Mouse (Mus musculus): ENCODE results near the gene Zfp592. TPM values are rescaled to one million over a fixed set of nuclear protein-coding genes. Genes with fewer than 3 reads are reported as not detected.
"Not testable (repeated sequence)": the region's sequence is repeated elsewhere in the genome, so short reads cannot be mapped to it uniquely, and the experiment has no call there.

The Zfp592 gene
- total RNA-seq (2015; ENCODE audit: low replicate concordance) (23.8 and 33.1 TPM in 2 replicates), total RNA-seq (2017; ENCODE audit: low replicate concordance) (22.3 and 38.0 TPM in 2 replicates)

DNA sequence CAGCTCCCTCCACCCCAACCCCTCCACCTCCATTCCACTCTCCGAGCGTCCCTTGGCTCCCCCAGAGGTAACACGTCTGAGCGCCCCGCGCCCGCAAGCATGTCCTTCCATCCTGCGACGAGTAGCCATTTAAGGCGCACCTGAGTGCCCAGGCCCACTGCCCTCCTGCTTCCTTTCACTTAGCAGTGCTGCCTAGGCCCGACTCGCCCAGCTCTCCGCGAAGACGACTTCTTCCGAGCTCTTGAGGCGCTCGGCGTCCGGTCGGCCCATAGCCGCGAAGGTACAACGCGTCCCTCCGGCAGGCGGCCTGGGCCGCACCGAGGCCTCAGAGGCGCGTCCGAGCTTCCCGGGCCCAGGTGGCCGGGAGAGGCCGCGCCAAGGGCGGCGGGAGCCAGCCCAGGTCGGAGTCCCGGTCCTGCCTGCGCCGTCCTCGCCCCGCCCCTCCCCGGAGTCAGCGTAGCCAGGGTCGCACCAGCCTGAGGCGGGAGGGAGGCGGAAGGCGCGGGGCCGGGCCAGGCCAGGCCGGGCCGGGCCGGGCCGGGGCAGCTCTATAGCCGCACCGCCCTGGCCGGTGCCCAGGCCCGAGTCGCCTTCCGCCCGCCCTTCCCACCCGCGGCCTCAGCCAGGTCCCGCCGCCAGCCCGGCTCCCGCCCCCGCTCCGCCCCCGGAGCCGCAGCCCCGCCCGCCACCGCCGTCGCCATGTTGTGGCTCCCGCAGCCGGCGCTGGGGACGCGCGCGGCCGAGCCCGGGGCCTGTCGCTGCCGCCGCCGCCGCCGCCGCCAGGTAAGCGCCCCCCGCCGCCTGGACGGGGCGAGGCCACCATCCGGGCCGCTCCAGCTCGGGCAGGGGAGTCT lies at the start of gene Zfp592:
TSS of gene Zfp592 (plus strand) at position 702 of the 854 bp plus-strand sequence.
- ATAC-seq (replicated peaks; ENCODE audit: low FRiP score, poor library complexity, severe bottlenecking): peak; percentile 75

- peak; percentile 99 for ATAC-seq (replicated peaks; ENCODE audit: low FRiP score, poor library complexity, severe bottlenecking)
Observed at GRCm38 (mm10) chr7:80947445-80948350, 45.8 kb upstream of the Zfp592 start, which contains the start of gene Sec11a. TSS of gene Sec11a (minus strand) at chr7:80947780.

- ATAC-seq (replicated peaks; ENCODE audit: low FRiP score, poor library complexity, severe bottlenecking): no peak
Observed at GRCm38 (mm10) chr7:80951461-80951860, 42.0 kb upstream of the Zfp592 start.

- no peak for ATAC-seq (replicated peaks; ENCODE audit: low FRiP score, poor library complexity, severe bottlenecking)
Observed at GRCm38 (mm10) chr7:80952140-80952539, 41.3 kb upstream of the Zfp592 start.

GRCm38 (mm10) chr7:80954251-80954650 lies 39.2 kb upstream of the Zfp592 start:
- ATAC-seq (replicated peaks; ENCODE audit: low FRiP score, poor library complexity, severe bottlenecking): no peak

DNA sequence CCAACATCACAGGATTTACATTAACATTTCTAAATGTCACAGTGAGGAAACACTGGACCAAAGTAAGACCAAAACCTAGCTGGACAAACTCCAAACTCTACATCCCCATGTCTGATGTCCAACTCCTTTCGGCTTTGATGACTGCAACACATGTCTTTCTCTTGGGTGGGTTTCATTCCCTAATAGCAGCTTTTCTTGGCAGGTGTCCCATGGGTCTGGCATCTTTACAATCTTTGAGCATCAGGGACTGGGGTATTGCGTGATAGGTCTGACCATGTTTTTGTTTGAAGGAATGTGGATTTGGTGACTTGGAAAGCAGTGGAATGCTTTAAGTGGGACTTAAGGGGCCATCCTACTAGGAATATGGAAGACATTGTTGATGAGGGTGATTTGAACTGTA lies 36.6 kb upstream of the Zfp592 start:
- no peak for ATAC-seq (replicated peaks; ENCODE audit: low FRiP score, poor library complexity, severe bottlenecking)

- ATAC-seq (replicated peaks; ENCODE audit: low FRiP score, poor library complexity, severe bottlenecking): no peak
Observed at GRCm38 (mm10) chr7:80959003-80959402, 34.5 kb upstream of the Zfp592 start.

DNA sequence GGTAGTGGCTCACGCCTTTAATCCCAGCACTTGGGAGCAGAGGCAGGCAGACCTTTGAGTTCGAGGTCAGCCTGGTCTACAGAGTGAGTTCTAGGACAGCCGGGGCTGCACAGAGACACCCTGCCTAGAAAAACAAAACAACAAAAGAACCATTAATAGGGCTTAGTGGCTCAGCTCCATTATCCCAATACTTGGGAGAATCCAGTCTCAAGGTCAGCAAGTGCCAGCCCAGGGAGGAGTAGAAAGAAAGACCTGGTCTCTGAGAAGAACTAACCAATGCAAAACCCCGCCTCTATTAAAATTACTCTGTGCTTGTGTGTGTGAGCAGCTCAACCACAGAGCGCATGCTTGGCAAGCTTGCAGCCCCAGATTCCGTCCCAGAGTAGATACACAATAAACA lies 30.7 kb upstream of the Zfp592 start:
- no peak for ATAC-seq (replicated peaks; ENCODE audit: low FRiP score, poor library complexity, severe bottlenecking)

GRCm38 (mm10) chr7:80970913-80971312 lies 22.6 kb upstream of the Zfp592 start:
- no peak for ATAC-seq (replicated peaks; ENCODE audit: low FRiP score, poor library complexity, severe bottlenecking)

DNA sequence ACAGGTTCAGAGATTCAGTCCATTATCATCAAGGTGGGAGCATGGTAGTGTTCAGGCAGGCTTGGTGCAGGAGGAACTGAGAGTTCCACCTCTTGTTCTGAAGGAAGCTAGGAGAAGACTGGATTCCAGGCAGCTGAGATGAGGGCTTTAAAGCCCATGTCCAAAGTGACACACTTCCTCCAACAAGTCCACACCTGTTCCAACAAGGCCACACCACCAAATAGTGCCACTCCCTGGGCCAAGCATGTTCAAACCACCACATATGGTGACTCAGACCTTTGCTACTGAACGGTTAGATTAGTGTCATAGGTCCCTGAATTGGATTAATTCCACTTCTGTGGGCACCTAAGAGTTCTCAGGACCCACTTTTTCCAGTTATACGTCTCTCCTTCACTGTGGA lies 22.1 kb upstream of the Zfp592 start:
- no peak for ATAC-seq (replicated peaks; ENCODE audit: low FRiP score, poor library complexity, severe bottlenecking)

DNA sequence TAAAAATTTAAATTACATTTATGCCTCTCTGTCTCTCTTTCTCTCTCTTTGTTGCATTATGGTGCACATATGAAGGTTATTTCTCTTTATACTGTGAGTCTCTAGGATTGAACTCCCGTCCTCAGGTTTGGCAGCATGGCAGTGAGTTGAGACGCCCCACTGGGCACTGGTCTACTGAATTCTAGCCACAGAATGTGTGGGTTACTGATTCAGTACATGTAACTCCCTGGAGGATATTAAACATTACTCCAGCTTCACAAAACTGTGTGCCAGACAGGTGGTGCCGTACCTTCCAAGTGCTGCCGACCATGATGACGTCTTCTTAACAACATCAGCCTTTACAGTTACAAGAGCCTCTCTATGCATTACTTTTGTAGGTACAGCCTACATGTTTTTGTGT lies 21.4 kb upstream of the Zfp592 start:
- ATAC-seq (replicated peaks; ENCODE audit: low FRiP score, poor library complexity, severe bottlenecking): no peak

- ATAC-seq (replicated peaks; ENCODE audit: low FRiP score, poor library complexity, severe bottlenecking): 0 out of 2 replicates have a peak, but pooled peaks have one; percentile 25
Observed at GRCm38 (mm10) chr7:80972920-80973637, 20.4 kb upstream of the Zfp592 start.

DNA sequence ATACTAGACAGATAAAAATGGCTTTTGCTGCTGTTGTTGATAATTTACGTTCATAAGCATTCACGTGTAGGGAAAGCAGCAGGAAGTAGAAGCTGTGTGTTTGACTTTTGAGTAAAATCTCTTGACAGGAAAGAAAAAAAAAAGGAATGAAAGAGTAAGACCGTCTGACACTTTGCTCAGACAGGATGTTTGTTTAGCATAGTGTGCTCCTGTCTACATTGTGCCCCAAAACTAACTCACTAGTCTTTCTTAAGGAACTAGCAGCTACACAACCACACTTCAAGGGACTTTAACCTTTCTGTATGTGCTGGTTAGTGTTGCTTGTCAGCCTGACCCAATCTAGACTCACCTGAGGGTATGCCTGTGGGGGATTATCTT lies 19.9 kb upstream of the Zfp592 start:
- not testable (repeated sequence) for ATAC-seq (replicated peaks; ENCODE audit: low FRiP score, poor library complexity, severe bottlenecking)

DNA sequence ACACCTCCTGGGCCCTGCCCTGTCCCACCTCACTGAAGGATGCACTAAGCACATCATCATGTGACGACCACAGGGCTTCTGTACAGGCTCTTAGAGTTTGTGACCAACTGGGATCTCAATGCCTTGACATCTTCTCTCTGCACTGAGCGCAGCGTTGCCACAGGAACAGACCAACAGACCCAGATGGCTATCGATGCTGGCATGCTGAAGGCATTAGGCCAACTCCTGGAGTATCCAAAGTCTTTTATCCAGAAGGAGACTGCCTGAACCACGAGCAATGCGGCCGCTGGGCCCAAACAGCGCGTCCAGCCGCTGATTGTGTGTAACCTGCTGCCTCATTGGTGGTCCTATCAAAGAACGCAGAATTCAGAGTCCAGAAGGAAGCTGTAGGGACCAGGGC lies 12.9 kb upstream of the Zfp592 start:
- no peak for ATAC-seq (replicated peaks; ENCODE audit: low FRiP score, poor library complexity, severe bottlenecking)

- ATAC-seq (replicated peaks; ENCODE audit: low FRiP score, poor library complexity, severe bottlenecking): peak; percentile 50; the same call in 1 of the 2 replicates
Observed at GRCm38 (mm10) chr7:80986458-80987187, 6.9 kb upstream of the Zfp592 start.

DNA sequence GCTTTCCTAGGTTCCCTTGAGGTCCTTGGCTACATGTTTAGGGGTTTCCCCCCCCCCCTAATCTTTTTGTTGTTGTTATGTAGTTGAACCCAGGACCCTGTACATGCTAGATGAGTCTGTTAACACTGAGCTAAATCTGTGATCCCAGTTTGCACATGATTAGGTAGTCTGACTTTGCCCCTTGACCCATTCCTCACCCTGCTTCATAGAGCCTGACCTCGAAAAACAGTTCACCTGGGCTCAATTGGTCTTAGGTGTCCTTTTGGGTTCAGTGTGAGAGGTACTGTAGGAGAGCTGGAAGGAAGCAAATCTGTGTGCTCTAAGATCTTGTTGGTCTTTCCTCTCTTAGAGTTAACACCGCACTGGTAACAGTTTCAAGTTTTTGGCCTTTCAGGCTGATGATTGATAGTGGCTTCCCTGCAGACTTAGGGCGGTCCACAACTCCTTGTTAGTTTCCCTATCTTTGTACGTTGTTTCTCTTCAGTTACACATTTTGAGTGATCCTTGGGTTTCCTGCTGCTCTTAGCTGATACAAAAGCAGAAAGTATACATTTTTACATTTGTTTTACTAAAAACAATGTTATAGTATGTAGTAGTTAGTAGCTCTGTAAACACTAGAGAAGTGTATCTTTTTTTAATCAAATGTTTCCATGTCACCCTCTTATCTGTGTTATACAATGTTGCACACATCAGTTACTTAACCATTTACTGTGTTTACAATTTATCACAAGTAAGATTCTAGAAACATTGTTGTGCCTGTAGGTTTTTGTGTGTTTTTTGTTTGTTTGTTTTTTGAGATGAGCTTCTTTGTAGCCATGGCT lies 5.5 kb upstream of the Zfp592 start:
- 0 out of 2 replicates have a peak, but pooled peaks have one; percentile 16 for ATAC-seq (replicated peaks; ENCODE audit: low FRiP score, poor library complexity, severe bottlenecking)

DNA sequence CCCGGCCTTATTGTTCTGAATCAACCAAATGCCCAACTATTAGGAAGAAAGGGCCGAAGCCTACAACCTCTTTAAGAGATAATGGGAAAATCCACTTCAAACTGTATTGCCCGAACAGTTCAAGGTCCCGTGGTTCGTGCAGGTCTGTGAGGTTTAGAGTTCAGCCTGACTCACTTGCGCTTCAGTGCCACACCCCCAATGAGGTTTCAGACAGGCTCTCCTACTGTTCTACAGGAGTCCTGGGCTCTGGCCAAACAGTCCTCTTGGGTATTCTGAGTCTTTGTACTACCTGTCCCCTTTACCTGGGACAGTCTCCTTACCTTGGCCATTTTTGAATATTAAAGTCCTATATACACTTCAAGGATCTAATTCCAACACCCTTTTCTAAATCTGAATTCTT lies 3.2 kb upstream of the Zfp592 start:
- no peak for ATAC-seq (replicated peaks; ENCODE audit: low FRiP score, poor library complexity, severe bottlenecking)

- no peak for ATAC-seq (replicated peaks; ENCODE audit: low FRiP score, poor library complexity, severe bottlenecking)
Observed at GRCm38 (mm10) chr7:80991589-80991988, 1.9 kb upstream of the Zfp592 start.

Data from erythroid progenitor cell, adult 5-6 weeks (primary cell).